Mouse (Mus musculus): Measurements from ENCODE around the gene Grik3. TPM values are rescaled to one million over a fixed set of nuclear protein-coding genes. Genes with fewer than 3 reads are reported as not detected.

Grik3 gene
- total RNA-seq, 1 experiment = 9.8 TPM

GRCm38 (mm10) chr4:125538301-125538965 is 47.9 kb downstream of the Grik3 start:
- no peaks in the 10 kb centered on the region for H3K36me3 ChIP-seq (ENCODE audit: control insufficient read depth, insufficient read depth, low read length, poor library complexity, severe bottlenecking)
- H3K4me3 ChIP-seq (ENCODE audit: insufficient read depth in 1 of 2, low read depth in 1 of 2, low read length in 2 of 2, poor library complexity in 1 of 2, severe bottlenecking in 1 of 2) = no peak overlapping the region
- H3K4me1 ChIP-seq (ENCODE audit: control insufficient read depth in 2 of 2, insufficient read depth in 2 of 2, low read length in 2 of 2, poor library complexity in 1 of 2) = peaks cover 12 to 53% of the 10 kb centered on the region in 2 experiments; a peak in 3 of 4 replicates
- no peaks in the 10 kb centered on the region for H3K9me3 ChIP-seq (ENCODE audit: control insufficient read depth, insufficient read depth, low read depth, low read length)
- TF ChIP-seq ZC3H11A (IDR thresholded peaks at IDR 0.05; ENCODE audit: borderline replicate concordance, low read depth, low read length) = no peak
- DNase-seq (ENCODE audit: low read depth, low spot score) = no peak
- in situ Hi-C loops (cut with MboI; ENCODE audit: low sequenced_read_pairs in 2 of 2, unreplicated experiment in 2 of 2) = no loop called here
- H3K27ac ChIP-seq (ENCODE audit: insufficient read depth, low read depth, low read length, poor library complexity, severe bottlenecking) = peak overlapping the region; percentile 67
- no peak overlapping the region for H3K9ac ChIP-seq (ENCODE audit: insufficient read depth, low read depth, low read length, poor library complexity, severe bottlenecking)

GRCm38 (mm10) chr4:125539617-125540016 is 49.1 kb downstream of the Grik3 start:
- DNase-seq (ENCODE audit: low read depth, low spot score) = no peak
- Histone ChIP-seq H3K9ac (ENCODE audit: insufficient read depth, low read depth, low read length, poor library complexity, severe bottlenecking) (no peak overlapping the region; the same call in 1 of the 2 replicates), H3K36me3 (ENCODE audit: control insufficient read depth, insufficient read depth, low read length, poor library complexity, severe bottlenecking) (no peaks in the 10 kb centered on the region), H3K4me3 (ENCODE audit: insufficient read depth in 1 of 2, low read depth in 1 of 2, low read length in 2 of 2, poor library complexity in 1 of 2, severe bottlenecking in 1 of 2) (no peak overlapping the region), H3K4me1 (ENCODE audit: control insufficient read depth in 2 of 2, insufficient read depth in 2 of 2, low read length in 2 of 2, poor library complexity in 1 of 2) (peaks cover 11 to 47% of the 10 kb centered on the region in 2 experiments), H3K27ac (ENCODE audit: insufficient read depth, low read depth, low read length, poor library complexity, severe bottlenecking) (no peak overlapping the region; the same call in 1 of the 2 replicates), H3K9me3 (ENCODE audit: control insufficient read depth, insufficient read depth, low read depth, low read length) (no peaks in the 10 kb centered on the region)
- TF ChIP-seq ZNF384 (IDR thresholded peaks at IDR 0.05; ENCODE audit: low read depth, low read length) = no peak
- no peak for TF ChIP-seq HCFC1 (IDR thresholded peaks at IDR 0.05; ENCODE audit: borderline replicate concordance, insufficient read depth, low read length)
- no peak for TF ChIP-seq ZC3H11A (IDR thresholded peaks at IDR 0.05; ENCODE audit: borderline replicate concordance, low read depth, low read length)
- in situ Hi-C loops (cut with MboI; ENCODE audit: low sequenced_read_pairs in 2 of 2, unreplicated experiment in 2 of 2) = no loop called here

- in situ Hi-C loops (cut with MboI; ENCODE audit: low sequenced_read_pairs in 2 of 2, unreplicated experiment in 2 of 2) = no loop called here
- no peak overlapping the region for H3K9ac ChIP-seq (ENCODE audit: insufficient read depth, low read depth, low read length, poor library complexity, severe bottlenecking)
- H3K4me3 ChIP-seq (ENCODE audit: insufficient read depth in 1 of 2, low read depth in 1 of 2, low read length in 2 of 2, poor library complexity in 1 of 2, severe bottlenecking in 1 of 2) = no peak overlapping the region
- H3K4me1 ChIP-seq (ENCODE audit: control insufficient read depth in 2 of 2, insufficient read depth in 2 of 2, low read length in 2 of 2, poor library complexity in 1 of 2) = peaks cover 14 to 58% of the 10 kb centered on the region in 2 experiments
- no peak for TF ChIP-seq HCFC1 (IDR thresholded peaks at IDR 0.05; ENCODE audit: borderline replicate concordance, insufficient read depth, low read length)
- TF ChIP-seq ZNF384 (IDR thresholded peaks at IDR 0.05; ENCODE audit: low read depth, low read length) = no peak
- no peak for TF ChIP-seq ZC3H11A (IDR thresholded peaks at IDR 0.05; ENCODE audit: borderline replicate concordance, low read depth, low read length)
- no peak for TF ChIP-seq MAFK (IDR thresholded peaks at IDR 0.05; ENCODE audit: insufficient read depth, low read depth, low read length)
- no peak overlapping the region for H3K27ac ChIP-seq (ENCODE audit: insufficient read depth, low read depth, low read length, poor library complexity, severe bottlenecking)
- no peaks in the 10 kb centered on the region for H3K9me3 ChIP-seq (ENCODE audit: control insufficient read depth, insufficient read depth, low read depth, low read length)
- DNase-seq (ENCODE audit: low read depth, low spot score) = no peak
- H3K36me3 ChIP-seq (ENCODE audit: control insufficient read depth, insufficient read depth, low read length, poor library complexity, severe bottlenecking) = no peaks in the 10 kb centered on the region
Observed at GRCm38 (mm10) chr4:125543171-125543570, 52.7 kb downstream of the Grik3 start.

- no peak for DNase-seq (ENCODE audit: low read depth, low spot score)
- Histone ChIP-seq H3K9ac (ENCODE audit: insufficient read depth, low read depth, low read length, poor library complexity, severe bottlenecking) (no peak overlapping the region), H3K36me3 (ENCODE audit: control insufficient read depth, insufficient read depth, low read length, poor library complexity, severe bottlenecking) (no peaks in the 10 kb centered on the region), H3K4me1 (ENCODE audit: control insufficient read depth in 2 of 2, insufficient read depth in 2 of 2, low read length in 2 of 2, poor library complexity in 1 of 2) (peaks cover 12 to 45% of the 10 kb centered on the region in 2 experiments), H3K4me3 (ENCODE audit: insufficient read depth in 1 of 2, low read depth in 1 of 2, low read length in 2 of 2, poor library complexity in 1 of 2, severe bottlenecking in 1 of 2) (peak overlapping the region in 1 of 2 experiments; percentile 6; a peak in 1 of 4 replicates), H3K9me3 (ENCODE audit: control insufficient read depth, insufficient read depth, low read depth, low read length) (no peaks in the 10 kb centered on the region), H3K27ac (ENCODE audit: insufficient read depth, low read depth, low read length, poor library complexity, severe bottlenecking) (no peak overlapping the region; the same call in 1 of the 2 replicates)
- in situ Hi-C loops (cut with MboI; ENCODE audit: low sequenced_read_pairs in 2 of 2, unreplicated experiment in 2 of 2) = no loop called here
- no peak for TF ChIP-seq MAFK (IDR thresholded peaks at IDR 0.05; ENCODE audit: insufficient read depth, low read depth, low read length)
- TF ChIP-seq HCFC1 (IDR thresholded peaks at IDR 0.05; ENCODE audit: borderline replicate concordance, insufficient read depth, low read length) = no peak
- no peak for TF ChIP-seq ZNF384 (IDR thresholded peaks at IDR 0.05; ENCODE audit: low read depth, low read length)
- TF ChIP-seq CHD2 (IDR thresholded peaks at IDR 0.05; ENCODE audit: low read depth, low read length) = no peak
- no peak for TF ChIP-seq ZC3H11A (IDR thresholded peaks at IDR 0.05; ENCODE audit: borderline replicate concordance, low read depth, low read length)
Observed at GRCm38 (mm10) chr4:125544947-125545767, 54.7 kb downstream of the Grik3 start.
